Mouse (Mus musculus) inflammation-experienced regulatory T-cells, adult 6 months (primary cell): ENCODE results near the gene Ndst4. TPM values are rescaled to one million over a fixed set of nuclear protein-coding genes. Genes with fewer than 3 reads are reported as not detected.

Source experiments
- ATAC-seq: one replicate; pipeline ENCODE4 v1.8.0; 2017
- polyA plus RNA-seq, 3 experiments: library from polyadenylated mRNA; unstranded; fragments of 100-300 nt; shearing (Covaris generic); gene quantifications; one replicate each; pipeline ENCODE4 v1.2.1; 2017

The Ndst4 gene
- not detected for polyA plus RNA-seq

- no peak for ATAC-seq
Observed at GRCm38 (mm10) chr3:125403601-125404396, at the start of gene Ndst4. Gene Ndst4 (plus strand): TSS chr3:125404076.

GRCm38 (mm10) chr3:125397443-125397842, 6.4 kb upstream of the Ndst4 start:
- no peak for ATAC-seq

GRCm38 (mm10) chr3:125406456-125406855, 2.6 kb downstream of the Ndst4 start:
- no peak for ATAC-seq

GRCm38 (mm10) chr3:125406991-125407390, 3.1 kb downstream of the Ndst4 start:
- no peak for ATAC-seq

- ATAC-seq, result no peak
Observed at GRCm38 (mm10) chr3:125466894-125467652, 63.2 kb downstream of the Ndst4 start.

GRCm38 (mm10) chr3:125510102-125510501, 106.2 kb downstream of the Ndst4 start:
- ATAC-seq, result no peak

GRCm38 (mm10) chr3:125533371-125533770, 129.5 kb downstream of the Ndst4 start:
- ATAC-seq, result no peak

GRCm38 (mm10) chr3:125570602-125571001, 166.7 kb downstream of the Ndst4 start:
- no peak for ATAC-seq

GRCm38 (mm10) chr3:125632233-125632632, 228.4 kb downstream of the Ndst4 start:
- no peak for ATAC-seq

- no peak for ATAC-seq
Observed at GRCm38 (mm10) chr3:125655009-125655635, 251.2 kb downstream of the Ndst4 start.

- no peak for ATAC-seq
Observed at GRCm38 (mm10) chr3:125660114-125660717, 256.3 kb downstream of the Ndst4 start.

- ATAC-seq, result no peak
Observed at GRCm38 (mm10) chr3:125660884-125661532, 257.1 kb downstream of the Ndst4 start.

GRCm38 (mm10) chr3:125673997-125674794, 270.3 kb downstream of the Ndst4 start:
- ATAC-seq, result no peak

GRCm38 (mm10) chr3:125675211-125675896, 271.5 kb downstream of the Ndst4 start:
- ATAC-seq, result no peak

GRCm38 (mm10) chr3:125678924-125679323, 275.0 kb downstream of the Ndst4 start:
- ATAC-seq, result no peak

- ATAC-seq, result no peak
Observed at GRCm38 (mm10) chr3:125683460-125684230, 279.8 kb downstream of the Ndst4 start.

- no peak for ATAC-seq
Observed at GRCm38 (mm10) chr3:125684583-125684982, 280.7 kb downstream of the Ndst4 start.

- no peak for ATAC-seq
Observed at GRCm38 (mm10) chr3:125687601-125688000, 283.7 kb downstream of the Ndst4 start.

- ATAC-seq, result no peak
Observed at GRCm38 (mm10) chr3:125690948-125691347, 287.1 kb downstream of the Ndst4 start.

- no peak for ATAC-seq
Observed at GRCm38 (mm10) chr3:125722953-125723352, 319.1 kb downstream of the Ndst4 start.
